Mouse (Mus musculus) limb, embryonic 11.5 days (tissue): ENCODE measurements at regions not wholly inside any gene's neighbourhood (a gene's known extent, or its start where the extent isn't known, plus 50 kb on each side); places are given as distances from the start of the nearest gene placed in this dataset.

ENCODE experiments used
- ATAC-seq: fragments of 200-750 bp; cut with Nextera tagmentation; 2 replicates; pipeline ENCODE4 v1.8.0; 2017; ENCODE audit warnings: low read depth; ENCODE audit not compliant: insufficient number of reproducible peaks, low FRiP score, low TSS enrichment
- DNase-seq: peaks from one replicate; pipeline ENCODE4 v3.0.0-alpha.2; 2015; ENCODE audit warnings: low spot score
- H3K27ac ChIP-seq: fragments of 300-500 bp; sonication (generic); replicated peaks from 2 replicates; pipeline ENCODE4 v1.5.1; 2014; ENCODE audit warnings: low read depth, mild to moderate bottlenecking, low read length
- H3K27me3 ChIP-seq: fragments of 300-500 bp; sonication (generic); 2 replicates; pipeline ENCODE4 v1.6.1; 2014; ENCODE audit warnings: mild to moderate bottlenecking, low read length, mixed read lengths; ENCODE audit not compliant: control insufficient read depth, insufficient read depth
- H3K36me3 ChIP-seq: fragments of 300-500 bp; sonication (generic); 2 replicates; pipeline ENCODE4 v1.6.1; 2014; ENCODE audit warnings: mild to moderate bottlenecking, low read length, moderate library complexity, mixed read lengths; ENCODE audit not compliant: control insufficient read depth, insufficient read depth
- H3K4me1 ChIP-seq: fragments of 300-500 bp; sonication (generic); 2 replicates; pipeline ENCODE4 v1.6.1; 2014; ENCODE audit warnings: low read length, mixed read lengths; ENCODE audit not compliant: control insufficient read depth, insufficient read depth
- H3K4me2 ChIP-seq: fragments of 300-500 bp; sonication (generic); 2 replicates; pipeline ENCODE4 v1.6.1; 2014; ENCODE audit warnings: low read depth, mild to moderate bottlenecking, moderate library complexity; ENCODE audit not compliant: severe bottlenecking
- H3K4me3 ChIP-seq: fragments of 300-500 bp; sonication (generic); 2 replicates; pipeline ENCODE4 v1.5.1; 2014; ENCODE audit warnings: low read depth, low read length
- H3K9ac ChIP-seq: fragments of 300-500 bp; sonication (generic); 2 replicates; pipeline ENCODE4 v1.6.1; 2014; ENCODE audit warnings: mild to moderate bottlenecking, low read length
- H3K9me3 ChIP-seq: fragments of 300-500 bp; sonication (generic); 2 replicates; pipeline ENCODE4 v1.6.1; 2016; ENCODE audit warnings: low read length; ENCODE audit not compliant: control insufficient read depth
- WGBS: fragments of 180-500 bp; shearing (Covaris S2); extraction: QIAGEN DNeasy Blood & Tissue Kit; methylation state at CpG from one replicate; pipeline ENCODE4 v1.1.7; 2014; 5-methylcytosine and 5-hydroxymethylcytosine counted together

- WGBS: 68% methylated on average over 6 of the region's 6 CpGs
- no peak overlapping the region for H3K4me3 ChIP-seq
- H3K9ac ChIP-seq: no peak overlapping the region
- no peaks in the 10 kb centered on the region for H3K36me3 ChIP-seq
- ATAC-seq (no peak), DNase-seq (no peak)
- no peaks in the 10 kb centered on the region for H3K9me3 ChIP-seq
- no peaks in the 10 kb centered on the region for H3K27me3 ChIP-seq
- H3K27ac ChIP-seq: no peak overlapping the region
- no peak overlapping the region for H3K4me2 ChIP-seq
- H3K4me1 ChIP-seq: no peaks in the 10 kb centered on the region
Measured at GRCm38 (mm10) chr2:74123360-74124074, 212.4 kb upstream of the Atp5g3 start.

- 60% methylated on average over 2 of the region's 2 CpGs for WGBS
- Histone ChIP-seq H3K9me3 (no peaks in the 10 kb centered on the region), H3K9ac (no peak overlapping the region), H3K4me2 (no peak overlapping the region), H3K4me1 (no peaks in the 10 kb centered on the region), H3K27me3 (no peaks in the 10 kb centered on the region), H3K36me3 (no peaks in the 10 kb centered on the region), H3K27ac (no peak overlapping the region), H3K4me3 (no peak overlapping the region)
- ATAC-seq (no peak), DNase-seq (peak; percentile 45)
Measured at GRCm38 (mm10) chr2:74122937-74123336, 211.8 kb upstream of the Atp5g3 start.

GRCm38 (mm10) chr2:74120051-74120450 lies 208.9 kb upstream of the Atp5g3 start:
- DNase-seq: no peak
- H3K9me3 ChIP-seq: no peaks in the 10 kb centered on the region
- H3K9ac ChIP-seq: no peak overlapping the region
- no peak for ATAC-seq
- no peaks in the 10 kb centered on the region for H3K36me3 ChIP-seq
- H3K4me1 ChIP-seq: no peaks in the 10 kb centered on the region
- 80% methylated on average over 10 of the region's 10 CpGs for WGBS
- no peak overlapping the region for H3K4me3 ChIP-seq
- no peak overlapping the region for H3K4me2 ChIP-seq
- H3K27ac ChIP-seq: no peak overlapping the region
- H3K27me3 ChIP-seq: no peaks in the 10 kb centered on the region

GRCm38 (mm10) chr2:74119167-74119937 lies 208.2 kb upstream of the Atp5g3 start:
- Histone ChIP-seq H3K9me3 (no peaks in the 10 kb centered on the region), H3K4me3 (no peak overlapping the region), H3K4me1 (no peaks in the 10 kb centered on the region), H3K27me3 (no peaks in the 10 kb centered on the region), H3K9ac (no peak overlapping the region), H3K36me3 (no peaks in the 10 kb centered on the region), H3K4me2 (no peak overlapping the region), H3K27ac (no peak overlapping the region)
- ATAC-seq (no peak), DNase-seq (no peak)
- WGBS: 51% methylated on average over 17 of the region's 17 CpGs

- no peak overlapping the region for H3K4me3 ChIP-seq
Measured at GRCm38 (mm10) chr2:74106472-74106871, 195.3 kb upstream of the Atp5g3 start.

GRCm38 (mm10) chr2:74099671-74100372 lies 188.7 kb upstream of the Atp5g3 start:
- Histone ChIP-seq H3K4me1 (no peaks in the 10 kb centered on the region), H3K9ac (no peak overlapping the region), H3K4me2 (no peak overlapping the region), H3K36me3 (no peaks in the 10 kb centered on the region), H3K9me3 (no peaks in the 10 kb centered on the region), H3K4me3 (no peak overlapping the region), H3K27ac (no peak overlapping the region), H3K27me3 (no peaks in the 10 kb centered on the region)
- no peak for ATAC-seq
- DNase-seq: peak; percentile 18
- 89% methylated on average over 9 of the region's 9 CpGs for WGBS

More at GRCm38 (mm10) chr2:74106472-74106871, 195.3 kb upstream of the Atp5g3 start:
- no peaks in the 10 kb centered on the region for H3K36me3 ChIP-seq
- no peaks in the 10 kb centered on the region for H3K27me3 ChIP-seq
- 81% methylated on average over 4 of the region's 4 CpGs for WGBS
- H3K4me1 ChIP-seq: no peaks in the 10 kb centered on the region
- H3K4me2 ChIP-seq: no peak overlapping the region
- DNase-seq: no peak
- no peak for ATAC-seq
- H3K9ac ChIP-seq: no peak overlapping the region
- no peaks in the 10 kb centered on the region for H3K9me3 ChIP-seq
- no peak overlapping the region for H3K27ac ChIP-seq

GRCm38 (mm10) chr2:74096809-74097208 lies 185.7 kb upstream of the Atp5g3 start:
- no peaks in the 10 kb centered on the region for H3K4me1 ChIP-seq
- no peak overlapping the region for H3K9ac ChIP-seq
- no peak overlapping the region for H3K27ac ChIP-seq
- DNase-seq: no peak
- H3K36me3 ChIP-seq: no peaks in the 10 kb centered on the region
- no peaks in the 10 kb centered on the region for H3K27me3 ChIP-seq
- no peaks in the 10 kb centered on the region for H3K9me3 ChIP-seq
- 81% methylated on average over 2 of the region's 2 CpGs for WGBS
- no peak overlapping the region for H3K4me3 ChIP-seq
- H3K4me2 ChIP-seq: no peak overlapping the region
- ATAC-seq: no peak

GRCm38 (mm10) chr2:74093494-74093893 lies 182.4 kb upstream of the Atp5g3 start:
- peak; percentile 14 for DNase-seq

More at GRCm38 (mm10) chr2:74093494-74093893, 182.4 kb upstream of the Atp5g3 start:
- Histone ChIP-seq H3K4me3 (no peak overlapping the region), H3K36me3 (no peaks in the 10 kb centered on the region), H3K4me2 (no peak overlapping the region), H3K4me1 (no peaks in the 10 kb centered on the region), H3K9me3 (no peaks in the 10 kb centered on the region), H3K27me3 (no peaks in the 10 kb centered on the region), H3K9ac (no peak overlapping the region), H3K27ac (no peak overlapping the region)
- WGBS: 86% methylated on average over 7 of the region's 7 CpGs
- no peak for ATAC-seq
